Mouse (Mus musculus): ENCODE results near the gene Sipa1l3. TPM values are rescaled to one million over a fixed set of nuclear protein-coding genes. Genes with fewer than 3 reads are reported as not detected.

Sipa1l3 gene
- polyA plus RNA-seq, 2 experiments from 2014 or later, result 2.4 to 5.0 TPM

DNA sequence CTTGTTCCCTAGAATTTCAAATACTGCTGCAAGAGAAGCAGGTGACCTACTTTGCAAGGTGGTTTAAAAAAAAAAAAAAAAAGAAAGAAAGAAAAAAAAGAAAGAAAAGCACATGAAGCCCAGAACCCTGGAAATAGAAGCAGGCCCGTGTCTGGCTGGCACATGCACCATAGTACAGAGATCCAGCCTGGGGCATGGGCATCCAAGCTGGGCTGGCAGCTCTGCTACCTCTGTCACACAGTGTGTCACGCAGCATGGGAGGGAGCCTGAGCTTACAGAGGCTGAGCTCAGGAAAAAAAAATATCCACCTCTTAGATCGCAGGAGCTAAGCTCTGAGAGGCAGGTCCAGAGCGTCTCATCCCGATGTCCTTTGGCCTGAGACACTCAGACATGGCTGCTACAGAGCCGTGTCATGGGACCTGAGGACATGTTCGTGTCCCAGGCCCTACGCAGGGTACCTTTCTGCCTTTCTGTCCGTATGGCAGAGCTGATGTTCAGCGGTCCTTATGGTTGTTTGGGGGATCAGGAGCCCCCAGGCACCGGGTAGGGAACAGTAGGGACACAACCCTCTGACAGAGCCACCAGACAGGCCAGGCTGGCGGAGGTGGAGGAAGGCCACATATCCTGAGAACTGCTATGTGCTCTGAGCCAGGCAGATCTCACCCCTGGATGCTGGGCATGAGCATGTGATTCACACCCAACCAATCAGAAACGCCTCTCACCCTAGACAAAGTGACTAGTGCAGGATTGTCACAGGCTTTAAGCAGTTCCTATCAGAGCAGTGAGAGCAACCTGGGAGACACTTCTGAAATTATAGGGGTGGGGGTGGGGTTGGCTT lies 151.1 kb downstream of the Sipa1l3 start:
- ATAC-seq, result no peak

DNA sequence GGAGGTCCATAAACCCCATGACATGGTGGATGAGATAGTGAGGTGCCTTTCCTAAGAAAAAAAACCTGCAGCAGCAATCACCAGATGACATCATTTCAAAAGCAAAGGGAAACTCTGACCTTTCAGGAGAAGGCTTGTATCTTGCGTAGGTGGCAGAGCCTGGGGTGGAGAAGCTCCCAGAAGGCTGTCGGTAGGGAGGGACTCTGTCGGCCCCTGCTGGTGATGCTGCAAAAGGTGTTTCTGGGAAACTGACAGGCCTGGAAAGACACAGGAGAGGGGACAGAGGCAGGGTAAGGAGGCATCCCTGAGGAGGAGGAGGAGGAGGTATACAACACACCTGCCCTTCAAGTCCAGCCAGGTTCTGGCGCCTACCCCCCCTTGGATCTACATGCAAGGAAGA lies 154.4 kb downstream of the Sipa1l3 start:
- no peak for ATAC-seq

DNA sequence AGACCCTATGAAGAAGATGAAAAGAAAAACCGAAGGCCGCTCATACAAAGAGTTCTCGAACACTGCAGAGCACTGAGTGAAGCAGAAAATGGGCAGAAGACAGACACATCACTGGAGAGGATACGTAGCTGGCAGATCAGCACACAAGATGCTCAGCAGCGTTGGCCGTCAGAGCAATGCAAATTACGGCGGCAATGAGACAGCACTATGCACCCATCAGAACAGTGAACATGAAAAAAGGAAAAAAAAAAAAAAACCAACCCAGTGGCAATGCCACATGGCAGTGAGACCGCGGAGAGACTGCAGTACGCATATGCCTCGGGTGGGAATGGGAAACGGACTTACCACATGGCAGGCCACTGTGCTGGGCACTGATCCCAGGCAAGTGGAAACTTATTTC lies 156.9 kb downstream of the Sipa1l3 start:
- no peak for ATAC-seq

DNA sequence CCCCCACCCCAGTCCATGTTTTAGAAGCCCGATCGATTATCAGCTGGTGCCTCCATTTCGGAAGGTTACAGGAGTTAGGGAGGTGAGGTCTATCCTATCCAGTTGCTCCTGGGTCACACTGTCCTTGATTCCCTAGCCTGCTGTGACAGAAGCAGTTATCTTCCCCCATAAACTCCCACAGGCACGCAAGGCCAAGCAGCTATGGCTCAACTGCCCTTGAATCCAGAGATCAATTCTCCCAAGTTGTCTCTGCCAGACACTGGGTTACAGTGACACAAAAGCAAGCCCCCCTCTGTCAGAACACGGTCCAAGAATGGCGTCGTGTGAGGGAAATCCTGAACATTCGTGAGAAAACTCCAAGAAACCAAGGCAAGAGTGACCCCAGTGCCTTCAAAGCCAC lies 163.0 kb downstream of the Sipa1l3 start:
- no peak for ATAC-seq

DNA sequence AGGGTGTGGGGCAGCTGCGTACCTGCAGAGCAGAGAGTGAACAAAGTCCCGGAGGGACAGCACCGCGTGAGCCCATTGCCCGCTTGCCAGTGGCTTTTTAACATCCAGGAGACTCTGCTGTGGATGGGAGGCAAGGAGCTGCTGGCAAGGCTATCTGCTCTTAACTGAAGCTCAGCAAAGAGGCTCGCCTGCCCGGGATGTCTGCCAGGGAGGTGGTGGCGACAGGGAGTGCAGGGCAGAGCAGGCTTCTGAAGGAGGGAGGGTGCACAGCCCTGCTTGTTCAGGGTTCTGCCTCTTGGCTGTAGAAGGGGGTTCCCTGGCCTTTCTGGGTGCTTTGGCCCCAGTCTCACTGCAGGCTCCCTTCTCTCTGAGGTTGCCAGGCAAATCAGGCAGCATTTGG lies 164.3 kb downstream of the Sipa1l3 start:
- no peak for ATAC-seq

DNA sequence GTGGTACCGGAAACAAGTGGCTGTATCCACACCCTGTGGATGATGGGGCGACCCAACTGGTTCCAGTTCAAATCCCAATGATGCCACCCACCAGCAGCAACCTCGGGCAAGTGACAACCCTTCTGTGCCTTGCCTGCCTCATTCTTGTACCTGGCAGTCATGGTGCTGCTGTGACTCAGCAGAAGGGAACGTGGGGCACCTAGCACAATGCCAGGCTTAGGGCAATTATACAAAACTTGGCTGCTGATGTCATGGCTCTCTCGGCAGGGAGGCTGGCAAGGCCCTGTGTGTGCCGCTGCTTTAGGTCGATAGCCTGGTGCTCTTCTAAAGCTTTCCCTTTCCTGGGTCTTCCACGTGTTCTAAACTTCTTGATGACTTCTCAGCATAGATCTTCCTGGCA lies 166.2 kb downstream of the Sipa1l3 start:
- no peak for ATAC-seq

DNA sequence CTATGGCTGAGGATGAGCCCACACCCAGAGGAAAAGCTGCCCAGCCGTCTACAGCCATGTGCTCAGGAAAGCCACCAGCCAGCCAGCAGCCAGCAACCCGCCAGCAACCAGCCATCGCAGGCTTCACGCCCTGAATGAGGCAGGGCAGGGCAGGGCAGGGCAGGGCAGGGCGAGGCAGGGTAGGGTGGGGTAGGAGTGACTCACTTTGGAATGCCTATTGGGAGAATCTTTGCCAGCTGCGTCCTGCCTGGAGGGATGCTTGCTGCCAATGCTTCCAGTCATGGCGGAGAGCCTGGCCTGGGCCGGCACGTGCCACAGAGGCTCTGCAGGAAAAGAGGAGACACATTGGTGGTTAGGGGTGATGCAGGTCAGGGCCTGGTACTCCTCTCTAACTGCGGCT lies 168.0 kb downstream of the Sipa1l3 start:
- ATAC-seq, result no peak

DNA sequence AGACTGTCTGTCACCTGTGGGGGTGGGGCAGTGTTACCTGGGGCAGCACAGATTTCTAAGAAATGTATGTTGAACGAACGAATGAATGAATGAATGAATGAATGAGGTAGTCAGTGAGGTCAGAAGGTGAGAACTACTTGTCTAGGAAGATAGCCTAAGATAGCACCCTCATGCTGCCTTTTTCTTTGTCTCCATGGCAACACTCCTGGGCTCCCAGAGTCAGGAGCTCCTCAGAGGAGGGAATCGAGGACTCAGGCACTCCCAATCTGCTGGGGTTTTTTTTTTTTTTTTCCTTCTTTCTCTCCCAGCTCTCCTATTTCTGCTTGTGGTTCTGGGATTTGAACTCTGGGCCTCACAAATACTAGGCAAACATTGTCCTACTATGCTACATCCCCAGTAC lies 172.2 kb downstream of the Sipa1l3 start:
- no peak for ATAC-seq

DNA sequence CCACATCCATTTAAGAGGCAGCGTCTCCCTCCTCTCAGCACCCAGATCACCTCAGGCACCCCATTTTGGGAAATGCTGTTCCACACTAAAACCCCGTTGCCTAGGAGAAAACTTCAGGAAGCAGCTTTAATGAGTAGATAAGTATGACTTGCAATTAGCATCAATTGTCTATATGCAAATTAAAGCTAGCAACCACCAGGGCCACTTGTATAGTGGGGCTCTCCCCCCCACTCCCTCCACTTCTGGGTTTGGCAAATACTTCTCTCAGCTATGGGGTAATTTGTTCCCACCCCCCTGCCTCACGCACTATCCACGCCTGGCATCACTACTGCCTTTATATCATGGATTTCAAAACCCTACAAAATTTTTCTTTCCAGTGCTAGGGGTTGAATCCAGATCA lies 172.9 kb downstream of the Sipa1l3 start:
- ATAC-seq, result no peak

DNA sequence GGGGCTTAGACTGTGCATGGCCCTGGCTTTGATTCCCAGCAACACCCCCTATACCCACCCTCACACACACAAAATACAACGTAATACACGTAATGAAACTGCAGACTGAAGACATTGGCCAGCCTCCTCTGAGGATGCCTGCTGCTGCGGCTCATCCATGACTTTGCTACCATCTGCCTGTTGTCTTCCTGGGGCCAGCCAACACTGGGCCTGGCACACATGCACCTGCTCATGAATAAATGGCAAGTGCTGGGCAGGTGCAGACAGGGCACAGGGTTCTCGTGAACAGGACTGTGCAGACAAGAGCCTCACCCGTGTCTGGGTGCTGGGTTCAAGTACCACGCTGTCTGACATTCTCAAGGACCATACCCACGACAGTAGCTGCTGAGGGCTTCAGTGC lies 174.7 kb downstream of the Sipa1l3 start:
- ATAC-seq, result no peak

DNA sequence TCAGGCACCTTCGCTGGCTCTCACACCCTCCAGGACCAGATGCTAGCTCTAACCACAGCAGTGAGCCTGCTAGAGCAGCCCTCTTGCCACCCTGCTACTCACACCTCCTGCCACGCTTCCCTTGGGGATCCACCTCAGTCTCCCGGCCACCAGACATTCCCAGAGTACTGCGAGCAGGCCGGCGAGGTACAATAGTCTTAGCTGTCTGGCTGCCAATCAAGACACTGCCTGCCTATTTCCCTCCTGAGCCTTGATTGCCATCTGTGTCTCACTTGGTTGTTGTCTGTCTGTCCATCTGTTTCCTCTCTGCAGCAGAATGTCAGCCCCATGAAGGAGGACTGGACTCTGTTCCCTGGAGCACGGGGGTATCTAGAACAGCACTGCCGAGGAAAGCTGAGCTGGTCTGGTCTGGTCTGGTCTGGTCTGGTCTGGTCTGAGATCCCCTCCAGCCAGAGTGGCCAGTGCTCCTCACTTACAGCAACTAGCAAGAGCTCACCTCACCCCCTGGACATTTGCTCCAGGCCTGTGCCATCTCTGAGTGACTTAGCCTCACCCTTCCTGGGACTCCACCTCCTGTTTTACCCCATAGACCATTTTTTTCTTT lies 175.8 kb downstream of the Sipa1l3 start:
- ATAC-seq, result no peak

DNA sequence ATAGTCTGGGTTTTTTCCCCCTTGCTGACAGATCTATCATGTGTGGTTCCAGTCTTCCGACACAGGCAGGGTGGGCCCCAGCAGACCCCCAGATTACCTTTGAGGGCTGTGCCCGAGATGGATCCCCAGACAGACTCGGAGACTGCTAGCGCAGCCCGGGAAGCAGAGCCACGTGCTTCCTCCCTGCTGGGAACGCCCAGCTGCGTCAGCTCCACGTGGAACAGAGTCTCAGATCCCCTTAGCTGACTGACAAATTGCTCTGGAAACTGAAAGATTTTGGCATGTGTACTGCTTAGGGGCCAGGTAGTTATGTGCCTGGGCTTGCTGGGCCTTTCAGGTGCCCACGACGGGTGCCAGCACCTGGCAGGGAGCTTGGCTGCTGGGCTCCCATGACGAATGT lies 176.7 kb downstream of the Sipa1l3 start:
- no peak for ATAC-seq

DNA sequence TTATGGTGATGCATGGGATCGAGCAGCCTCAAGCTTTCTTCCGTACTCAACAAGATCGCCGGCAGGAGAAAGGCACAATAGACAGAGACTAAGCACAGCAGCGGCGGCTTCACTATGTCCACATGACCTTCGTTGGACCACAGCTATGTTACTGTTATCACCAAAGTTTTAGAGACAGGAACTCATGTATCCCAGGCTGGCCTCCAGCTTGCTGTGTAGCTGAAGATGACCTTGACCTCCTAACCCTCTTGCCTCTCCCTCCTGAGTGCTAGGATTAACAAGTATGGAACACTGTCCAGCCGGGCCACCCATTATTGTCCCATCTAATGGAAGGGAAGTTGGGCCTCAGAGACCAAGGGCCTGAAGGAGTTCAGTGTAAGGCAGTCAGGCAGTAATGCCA lies 177.6 kb downstream of the Sipa1l3 start:
- ATAC-seq, result no peak

DNA sequence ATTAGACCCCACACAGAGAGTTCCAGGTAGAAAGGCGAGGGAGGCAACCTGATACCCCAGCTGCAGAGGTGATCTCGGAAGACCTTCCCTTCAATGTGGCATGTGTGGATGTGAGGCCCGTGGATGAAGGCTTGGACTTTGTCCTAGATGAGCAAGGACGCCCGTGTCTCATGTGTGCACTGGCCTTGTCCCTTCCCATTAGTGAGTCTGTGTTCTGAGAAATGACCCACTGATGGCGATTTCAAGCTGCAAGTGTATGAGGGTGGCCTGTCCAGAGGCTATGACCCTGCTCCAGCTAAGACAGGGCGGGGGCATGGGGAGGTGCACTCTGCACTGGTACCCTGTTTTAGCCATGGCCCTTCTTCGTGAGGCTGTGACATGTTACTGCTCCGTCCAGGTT lies 178.2 kb downstream of the Sipa1l3 start:
- ATAC-seq, result no peak

DNA sequence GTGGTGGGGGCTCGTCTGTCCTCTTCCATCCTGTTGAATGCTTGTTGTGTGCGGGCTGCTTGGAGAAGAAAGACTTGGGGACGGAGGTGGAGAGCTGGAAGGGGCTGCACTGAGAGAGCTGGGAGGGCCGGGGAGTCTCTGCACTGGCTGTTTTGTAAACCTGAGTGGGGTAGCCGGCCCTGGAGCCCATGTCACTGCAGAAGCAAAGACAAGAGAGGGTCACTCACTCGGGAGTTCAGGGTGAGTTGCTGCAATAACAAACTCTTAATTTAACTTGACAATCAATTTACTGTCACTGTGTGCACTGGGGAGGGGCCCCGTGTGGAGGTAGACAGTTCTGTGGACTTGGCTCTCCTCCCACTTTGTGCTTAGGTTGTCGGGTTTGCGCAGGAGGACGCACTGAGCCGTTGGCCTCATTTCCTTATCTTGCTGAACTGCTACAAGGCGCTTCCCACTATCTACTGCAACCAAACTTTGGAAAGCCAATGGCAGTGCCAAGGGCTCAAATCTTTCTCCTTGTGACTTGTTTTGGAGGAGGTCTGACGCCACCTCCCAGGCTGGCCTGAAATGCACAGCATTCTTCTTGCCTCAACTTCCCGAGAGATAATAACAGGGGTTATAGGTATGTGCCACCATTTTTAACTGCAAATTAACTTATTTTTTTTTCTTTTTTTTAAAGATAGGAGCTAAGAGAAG lies 179.3 kb downstream of the Sipa1l3 start:
- ATAC-seq, result no peak

DNA sequence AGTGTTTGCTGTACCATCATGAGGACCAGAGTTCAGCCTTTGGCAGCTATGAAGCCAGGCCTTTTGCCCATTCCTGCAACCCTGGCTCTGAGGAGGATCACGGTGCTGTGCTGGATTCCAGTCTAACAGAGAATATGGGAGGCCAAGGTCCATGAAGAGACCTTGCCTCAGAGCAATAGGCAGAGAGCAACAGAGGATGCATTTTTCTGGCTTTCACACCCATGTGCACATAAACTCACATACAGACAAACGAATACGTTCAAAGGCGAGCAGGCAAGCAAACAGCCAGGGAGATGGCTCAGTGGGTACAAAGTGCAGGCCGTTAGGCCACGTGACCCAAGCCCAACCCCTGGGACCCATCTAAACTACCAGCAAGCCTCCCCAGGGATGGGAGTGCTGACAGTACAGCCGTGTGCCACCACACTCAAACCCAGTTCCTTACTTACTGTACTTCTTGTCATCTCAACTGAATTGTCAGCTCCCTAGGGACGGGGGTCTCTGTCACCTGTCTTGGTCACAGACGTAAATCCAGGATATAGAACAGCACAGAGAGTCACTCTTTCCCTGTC lies 180.0 kb downstream of the Sipa1l3 start:
- no peak for ATAC-seq

DNA sequence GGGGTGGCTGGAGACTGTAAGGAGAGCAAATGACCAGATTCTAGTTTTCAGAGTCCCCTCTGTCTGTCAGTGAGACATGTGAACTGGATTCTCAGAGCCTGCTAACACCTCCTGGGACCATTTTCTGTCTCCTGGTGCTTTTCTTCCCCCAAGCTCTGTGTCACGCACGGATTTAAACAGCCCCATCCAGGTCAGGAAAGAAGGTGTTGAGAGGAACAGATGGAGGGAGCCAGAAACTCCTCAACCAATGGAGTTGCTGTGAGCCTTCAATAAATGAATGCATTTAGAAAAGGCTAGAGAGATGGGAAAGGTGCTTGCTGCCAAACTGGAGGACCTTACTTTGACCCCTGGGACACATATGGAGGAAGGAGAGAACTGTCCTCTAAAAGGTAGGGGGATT lies 180.7 kb downstream of the Sipa1l3 start:
- ATAC-seq, result no peak

DNA sequence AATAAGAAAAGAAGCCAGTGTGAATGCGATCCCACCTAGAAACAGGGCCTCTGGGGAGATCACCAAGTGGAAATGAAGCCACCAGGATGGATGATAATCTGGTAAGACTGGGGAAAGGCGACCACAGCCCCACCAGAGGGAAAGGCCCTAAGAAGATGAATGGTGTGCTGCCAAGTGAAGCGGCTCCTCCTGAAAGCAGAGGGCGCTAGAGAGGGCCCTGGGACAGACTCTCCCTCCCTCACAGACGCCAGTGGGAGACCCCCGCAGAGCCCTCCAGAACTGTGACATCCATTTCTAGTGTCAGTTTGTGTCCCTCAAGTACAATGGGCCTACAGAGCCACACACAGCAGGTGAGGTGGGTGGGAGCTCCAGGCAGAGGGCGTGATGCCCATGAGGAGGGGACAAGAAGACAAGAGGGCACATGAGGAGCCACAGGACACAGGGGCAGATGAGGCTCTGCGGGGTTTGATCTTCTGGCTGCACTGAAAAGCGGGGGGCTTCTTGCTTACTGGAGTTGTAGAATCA lies 181.6 kb downstream of the Sipa1l3 start:
- ATAC-seq, result no peak

DNA sequence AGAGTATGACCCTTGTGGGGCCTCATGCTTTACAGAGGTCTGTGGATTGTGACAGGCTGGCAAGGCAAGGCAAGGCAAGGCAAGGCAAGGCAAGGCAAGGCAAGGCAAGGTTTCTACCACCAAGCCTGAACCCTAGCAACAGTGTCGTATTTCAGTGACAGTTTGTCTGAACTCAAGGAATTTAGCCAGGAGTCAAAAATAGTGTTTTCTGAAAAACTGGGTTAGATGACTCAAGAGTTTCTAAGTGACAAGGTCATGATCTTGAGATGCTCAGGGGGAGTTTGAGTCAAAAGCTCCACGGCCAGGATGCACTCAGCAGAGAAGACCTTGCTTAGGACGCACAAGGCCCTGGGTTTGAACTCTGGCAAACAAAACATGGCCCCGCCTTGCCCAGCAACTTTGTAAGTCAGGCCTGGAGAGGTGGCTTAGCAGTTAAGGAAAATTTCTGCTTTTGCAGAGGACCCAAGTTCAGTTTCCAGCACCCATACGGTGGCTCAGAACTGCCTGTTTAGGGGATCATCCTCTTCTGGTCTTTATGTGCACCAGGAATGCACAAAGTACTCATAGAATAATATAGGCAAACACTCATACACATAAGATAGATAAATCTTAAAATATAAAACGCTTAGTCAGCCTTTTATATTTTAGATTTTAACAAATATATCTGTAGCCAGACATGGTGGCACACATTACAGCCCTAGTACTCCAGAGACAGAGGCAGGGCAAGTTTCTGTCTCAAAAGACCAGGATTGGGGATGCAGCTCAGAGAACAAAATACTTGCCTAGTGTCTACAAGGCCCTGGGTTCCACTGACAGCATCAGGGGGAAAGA lies 182.4 kb downstream of the Sipa1l3 start:
- ATAC-seq, result no peak

DNA sequence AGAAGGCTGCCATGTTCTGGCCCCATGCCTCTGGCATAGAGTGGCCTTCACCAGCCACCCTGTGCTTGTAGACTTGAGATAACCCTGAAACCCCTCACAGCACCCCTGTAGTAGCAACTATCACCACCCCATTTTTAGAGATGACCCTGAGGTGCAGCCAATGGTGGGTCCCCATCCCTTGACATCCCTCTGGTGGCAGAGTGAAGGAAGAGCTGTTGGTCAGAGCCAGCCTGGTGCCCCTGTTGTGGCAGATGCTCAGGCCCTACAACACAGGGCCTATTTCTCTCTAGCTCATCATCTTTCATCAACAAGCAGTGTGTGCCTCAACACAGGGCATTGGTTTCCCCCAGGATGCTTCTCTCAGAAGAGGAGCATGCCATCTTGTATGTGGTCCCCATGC lies 183.2 kb downstream of the Sipa1l3 start:
- ATAC-seq, result no peak

DNA sequence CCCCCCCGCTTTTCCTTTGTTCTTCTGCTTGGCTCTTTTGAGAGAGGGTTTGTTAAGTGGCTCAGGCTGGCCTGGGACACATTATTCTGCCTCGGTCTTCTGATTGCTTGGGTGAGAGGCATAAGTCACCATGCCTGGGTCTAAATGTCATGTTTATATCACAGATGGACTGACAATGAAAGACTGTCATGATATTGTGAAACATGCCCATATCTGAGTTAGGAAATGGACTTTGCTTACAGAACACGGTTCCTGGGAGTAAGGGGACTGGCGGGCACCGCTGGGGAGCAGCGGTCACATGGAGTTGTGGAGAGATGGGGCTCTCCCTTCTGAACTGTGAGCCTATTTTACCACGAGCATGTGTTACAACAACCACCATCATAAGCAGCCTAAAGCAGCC lies 184.3 kb downstream of the Sipa1l3 start:
- ATAC-seq, result no peak

DNA sequence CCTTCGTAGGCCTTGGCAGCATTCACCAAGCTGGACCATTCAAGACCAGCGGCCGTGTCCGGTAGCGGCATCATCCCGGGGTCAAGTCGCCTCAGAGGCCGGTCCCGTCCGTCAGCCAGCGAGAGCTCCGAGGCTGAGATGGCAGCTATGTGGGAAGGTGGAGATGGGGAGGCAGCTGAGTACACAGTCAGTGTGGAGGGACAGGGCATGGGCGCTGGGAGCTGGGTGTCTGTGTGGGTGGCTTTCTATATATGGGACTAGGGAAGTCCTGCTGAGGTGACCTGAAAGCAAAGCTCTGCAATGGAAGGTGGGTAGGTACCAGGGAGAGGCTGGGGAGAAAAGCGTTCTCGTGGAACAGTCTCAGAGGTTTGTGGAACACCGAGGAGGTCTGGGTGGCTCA lies 189.5 kb downstream of the Sipa1l3 start:
- ATAC-seq, result no peak
